Mouse (Mus musculus) MEL (cell line): ENCODE results near the gene Ubc. TPM values are rescaled to one million over a fixed set of nuclear protein-coding genes. Genes with fewer than 3 reads are reported as not detected.
A peak's percentile ranks its signal among the peaks of the same experiment; 100 is the strongest.

ENCODE experiments used
- DNase-seq: peaks from one replicate; pipeline ENCODE4 v3.0.0; 2011; ENCODE audit warnings: low read depth, low spot score
- H3K27ac ChIP-seq: 2 replicates; pipeline ENCODE4 v1.5.1; 2012; ENCODE audit warnings: low read depth, mild to moderate bottlenecking, control low read depth, low read length, moderate library complexity; ENCODE audit not compliant: control insufficient read depth
- H3K27me3 ChIP-seq, 2 experiments: fragments of 150-350 bp in 1 of 2; sonication (generic) in 1 of 2; 2 replicates each; pipeline ENCODE4 v1.6.1; 2012; ENCODE audit warnings: low read length in 2 of 2, mild to moderate bottlenecking in 2 of 2, improper control_type of control experiment in 1 of 2, moderate library complexity in 1 of 2; ENCODE audit not compliant: insufficient read depth in 2 of 2, control insufficient read depth in 1 of 2
- H3K36me3 ChIP-seq, 2 experiments: 2 replicates each; pipeline ENCODE4 v1.6.1; 2012 to 2014; ENCODE audit warnings: low read length in 2 of 2, improper control_type of control experiment in 1 of 2, inconsistent platforms in 1 of 2, mild to moderate bottlenecking in 1 of 2; ENCODE audit not compliant: insufficient read depth in 2 of 2, control insufficient read depth in 1 of 2
- H3K4me1 ChIP-seq, 2 experiments: fragments of 150-350 bp in 1 of 2; sonication (generic) in 1 of 2; 2 replicates each; pipeline ENCODE4 v1.6.1; 2012; ENCODE audit warnings: low read length in 2 of 2, improper control_type of control experiment in 1 of 2, mild to moderate bottlenecking in 1 of 2; ENCODE audit not compliant: insufficient read depth in 2 of 2, control insufficient read depth in 1 of 2
- H3K4me3 ChIP-seq, 2 experiments: fragments of 150-350 bp in 1 of 2; sonication (generic) in 1 of 2; 2 replicates each; pipeline ENCODE4 v1.5.1; 2012; ENCODE audit warnings: low read depth in 2 of 2, low read length in 2 of 2, mild to moderate bottlenecking in 2 of 2, moderate library complexity in 2 of 2, control low read depth in 1 of 2, improper control_type of control experiment in 1 of 2; ENCODE audit not compliant: control insufficient read depth in 1 of 2, insufficient read depth in 1 of 2
- H3K79me2 ChIP-seq: 2 replicates; pipeline ENCODE4 v1.6.1; 2012; ENCODE audit warnings: mild to moderate bottlenecking, low read length, moderate library complexity; ENCODE audit not compliant: control insufficient read depth, poor library complexity, insufficient read depth
- H3K9ac ChIP-seq: 2 replicates; pipeline ENCODE4 v1.6.1; 2012; ENCODE audit warnings: low read depth, mild to moderate bottlenecking, control low read depth, low read length, moderate library complexity; ENCODE audit not compliant: control insufficient read depth, poor library complexity, severe bottlenecking
- H3K9me3 ChIP-seq: fragments of 150-350 bp; sonication (generic); replicated peaks from 2 replicates; pipeline ENCODE4 v1.6.1; 2012; ENCODE audit warnings: mild to moderate bottlenecking, low read length, improper control_type of control experiment, moderate library complexity; ENCODE audit not compliant: insufficient read depth
- CHD1 ChIP-seq: IDR thresholded peaks from 2 replicates; pipeline ENCODE4 v1.6.1; 2012; ENCODE audit warnings: low read depth, mild to moderate bottlenecking, inconsistent platforms, low read length, improper control_type of control experiment
- CTCF ChIP-seq, 3 experiments: IDR thresholded peaks in 2 of 3; conservative IDR thresholded peaks in 1 of 3; 2 replicates each; pipeline ENCODE4 v1.5.1; 2011 to 2012; ENCODE audit warnings: low read length in 3 of 3, low read depth in 2 of 3, mild to moderate bottlenecking in 2 of 3, improper control_type of control experiment in 1 of 3, inconsistent platforms in 1 of 3, mixed read lengths in 1 of 3, moderate library complexity in 1 of 3; ENCODE audit not compliant: control insufficient read depth in 1 of 3, insufficient read depth in 1 of 3, poor library complexity in 1 of 3, severe bottlenecking in 1 of 3
- E2F4 ChIP-seq: IDR thresholded peaks from 2 replicates; pipeline ENCODE4 v1.6.1; 2011; ENCODE audit warnings: low read depth, low read length, improper control_type of control experiment, borderline replicate concordance
- ELF1 ChIP-seq: IDR thresholded peaks from 2 replicates; pipeline ENCODE4 v1.6.1; 2014; ENCODE audit warnings: low read depth, mild to moderate bottlenecking, inconsistent platforms, low read length, improper control_type of control experiment, moderate library complexity
- ETS1 ChIP-seq: IDR thresholded peaks from 2 replicates; pipeline ENCODE4 v1.6.1; 2012; ENCODE audit warnings: low read depth, mild to moderate bottlenecking, inconsistent platforms, low read length, improper control_type of control experiment, moderate library complexity
- GATA1 ChIP-seq: IDR thresholded peaks from 2 replicates; pipeline ENCODE4 v1.6.1; 2011; ENCODE audit warnings: low read depth, low read length, improper control_type of control experiment
- KAT2A ChIP-seq: conservative IDR thresholded peaks from 2 replicates; pipeline ENCODE4 v1.6.1; 2012; ENCODE audit warnings: low read depth, low read length, improper control_type of control experiment, inconsistent platforms
- MAFK ChIP-seq: IDR thresholded peaks from 2 replicates; pipeline ENCODE4 v1.6.1; 2011; ENCODE audit warnings: low read depth, mild to moderate bottlenecking, low read length, improper control_type of control experiment, borderline replicate concordance
- MAX ChIP-seq: IDR thresholded peaks from 2 replicates; pipeline ENCODE4 v1.6.1; 2011; ENCODE audit warnings: low read length, improper control_type of control experiment
- MEF2A ChIP-seq: IDR thresholded peaks from 2 replicates; pipeline ENCODE4 v1.6.1; 2014; ENCODE audit warnings: low read depth, mild to moderate bottlenecking, inconsistent platforms, low read length, improper control_type of control experiment; ENCODE audit not compliant: poor library complexity, insufficient replicate concordance, severe bottlenecking; ENCODE audit errors: extremely low read depth
- MXI1 ChIP-seq: IDR thresholded peaks from 2 replicates; pipeline ENCODE4 v1.6.1; 2011; ENCODE audit warnings: mild to moderate bottlenecking, low read depth, low read length, improper control_type of control experiment
- MYC ChIP-seq: IDR thresholded peaks from 2 replicates; pipeline ENCODE4 v1.6.1; 2011; ENCODE audit warnings: low read depth, mild to moderate bottlenecking, low read length, improper control_type of control experiment, moderate library complexity
- NRF1 ChIP-seq: IDR thresholded peaks from 2 replicates; pipeline ENCODE4 v1.6.1; 2014; ENCODE audit warnings: low read depth, mild to moderate bottlenecking, inconsistent platforms, low read length, improper control_type of control experiment, moderate library complexity; ENCODE audit not compliant: poor library complexity, insufficient read depth, severe bottlenecking
- SIN3A ChIP-seq: IDR thresholded peaks from 2 replicates; pipeline ENCODE4 v1.6.1; 2012; ENCODE audit warnings: low read length, improper control_type of control experiment, inconsistent platforms
- SMC3 ChIP-seq: IDR thresholded peaks from 2 replicates; pipeline ENCODE4 v1.6.1; 2011; ENCODE audit warnings: low read depth, low read length, improper control_type of control experiment
- TAL1 ChIP-seq: IDR thresholded peaks from 2 replicates; pipeline ENCODE4 v1.6.1; 2012; ENCODE audit warnings: mild to moderate bottlenecking, inconsistent platforms, low read length, moderate library complexity, mixed read lengths
- TBP ChIP-seq: IDR thresholded peaks from 2 replicates; pipeline ENCODE4 v1.8.0; 2011; ENCODE audit warnings: low read depth, low read length, improper control_type of control experiment
- TCF12 ChIP-seq: IDR thresholded peaks from 2 replicates; pipeline ENCODE4 v1.6.1; 2014; ENCODE audit warnings: low read depth, mild to moderate bottlenecking, inconsistent platforms, low read length, improper control_type of control experiment, moderate library complexity
- USF1 ChIP-seq: IDR thresholded peaks from 2 replicates; pipeline ENCODE4 v1.6.1; 2014; ENCODE audit warnings: low read depth, mild to moderate bottlenecking, inconsistent platforms, low read length, improper control_type of control experiment, moderate library complexity
- polyA plus RNA-seq, 2 experiments: library from polyadenylated mRNA; stranded (reverse) in 1 of 2; unstranded in 1 of 2; fragments of >175 nt in 1 of 2; fragments of >200 nt in 1 of 2; gene quantifications; 2 replicates each; pipeline versions ENCODE4 v1.2.1 to v1.2.4; 2012; ENCODE audit warnings: low replicate concordance in 2 of 2, low read depth in 1 of 2; ENCODE audit not compliant: insufficient read length in 2 of 2, insufficient read depth in 1 of 2, missing spikeins in 1 of 2
- total RNA-seq: library from RNA; depleted of rRNA; stranded (reverse); fragments of 300-350 nt; gene quantifications from 2 replicates; pipeline ENCODE4 v1.2.3, GENCODE M21; 2012

Gene Ubc
- total and polyA plus RNA-seq, 3 experiments, result 113 to 1,075 (median 511) TPM

GRCm38 (mm10) chr5:125408842-125409241 is 18.8 kb upstream of the Ubc start:
- Histone ChIP-seq H3K79me2 (no peaks in the 10 kb centered on the region; the same call in 1 of the 2 replicates), H3K9me3 (no peaks in the 10 kb centered on the region), H3K9ac (peak overlapping the region; percentile 80), H3K27ac (peak overlapping the region; percentile 84), H3K4me1 (peaks cover 0 to 6% of the 10 kb centered on the region in 2 experiments; a peak in 1 of 4 replicates), H3K4me3 (peak overlapping the region; percentile 72 to 87), H3K27me3 (no peaks in the 10 kb centered on the region), H3K36me3 (peaks cover 0 to 5% of the 10 kb centered on the region in 2 experiments; a peak in 1 of 4 replicates)
- DNase-seq, result peak; percentile 94
- TF ChIP-seq GATA1 (peak; percentile 78), MYC (peak; percentile 40; the same call in 1 of the 2 replicates), ETS1 (peak; percentile 34; the same call in 1 of the 2 replicates), ELF1 (peak; percentile 62), MAFK (peak; percentile 97), SIN3A (0 out of 2 replicates have a peak, but pooled peaks have one; percentile 30), KAT2A (peak; percentile 51; the same call in 1 of the 2 replicates), TBP (peak; percentile 98), SMC3 (no peak), TAL1 (peak; percentile 26; the same call in 1 of the 2 replicates), MXI1 (no peak), TCF12 (no peak), E2F4 (0 out of 2 replicates have a peak, but pooled peaks have one; percentile 66)

- peaks cover 0 to 8% of the 10 kb centered on the region in 2 experiments; a peak in 1 of 4 replicates for H3K4me1 ChIP-seq
- peaks cover 0 to 5% of the 10 kb centered on the region in 2 experiments; a peak in 1 of 4 replicates for H3K36me3 ChIP-seq
- no peaks in the 10 kb centered on the region for H3K9me3 ChIP-seq
- peak; percentile 44; the same call in 1 of the 2 replicates for TF ChIP-seq GATA1
- TF ChIP-seq MXI1, result peak; percentile 83
- TF ChIP-seq MAX, result peak; percentile 46; the same call in 1 of the 2 replicates
- peak; percentile 71; the same call in 1 of the 2 replicates for TF ChIP-seq MYC
- peak; percentile 75 for TF ChIP-seq NRF1
- 0 out of 2 replicates have a peak, but pooled peaks have one; percentile 44 for TF ChIP-seq TBP
- peak; percentile 21; the same call in 1 of the 2 replicates for TF ChIP-seq USF1
- TF ChIP-seq MEF2A, result no peak
- TF ChIP-seq E2F4, result no peak
- no peak for TF ChIP-seq CTCF (IDR thresholded peaks at IDR 0.05 in 2 of 3, conservative IDR thresholded peaks at IDR 0.05 in 1 of 3; ENCODE audit: control insufficient read depth in 1 of 3, insufficient read depth in 1 of 3, low read depth in 2 of 3, low read length in 3 of 3, poor library complexity in 1 of 3, severe bottlenecking in 1 of 3)
- 0 out of 2 replicates have a peak, but pooled peaks have one; percentile 38 for TF ChIP-seq CHD1
- peak; percentile 83 for DNase-seq
- H3K27ac ChIP-seq, result peak overlapping the region; percentile 60
- no peaks in the 10 kb centered on the region for H3K27me3 ChIP-seq
- peak overlapping the region; percentile 38 for H3K9ac ChIP-seq
- H3K79me2 ChIP-seq, result no peaks in the 10 kb centered on the region; the same call in 1 of the 2 replicates
- H3K4me3 ChIP-seq, result peak overlapping the region; percentile 54 to 72
These were observed 18.0 kb upstream of the Ubc start for GRCm38 (mm10) chr5:125407910-125408575.
